Mouse (Mus musculus) urinary bladder, postnatal 14 days (tissue): ENCODE data around the gene Hoxd3.
A peak's percentile ranks its signal among the peaks of the same experiment; 100 is the strongest.

Experiments
- DNase-seq: peaks from one replicate; pipeline ENCODE4 v3.0.0; 2021; ENCODE audit warnings: low spot score

The Hoxd3 gene

GRCm38 (mm10) chr2:74679596-74679971 is 32.1 kb upstream of the Hoxd3 start:
- peak; percentile 16 for DNase-seq

- no peak for DNase-seq
Observed at GRCm38 (mm10) chr2:74679980-74680379, 31.7 kb upstream of the Hoxd3 start.

GRCm38 (mm10) chr2:74680561-74681398 is 30.9 kb upstream of the Hoxd3 start:
- no peak for DNase-seq

GRCm38 (mm10) chr2:74681594-74682531 is 29.9 kb upstream of the Hoxd3 start:
- DNase-seq, result peak; percentile 46

GRCm38 (mm10) chr2:74682796-74683195 is 28.9 kb upstream of the Hoxd3 start:
- no peak for DNase-seq

- DNase-seq, result no peak
Observed at GRCm38 (mm10) chr2:74683471-74683951, 28.2 kb upstream of the Hoxd3 start.

GRCm38 (mm10) chr2:74684106-74684505 is 27.6 kb upstream of the Hoxd3 start:
- DNase-seq, result no peak

GRCm38 (mm10) chr2:74685059-74685603 is 26.6 kb upstream of the Hoxd3 start:
- DNase-seq, result no peak

GRCm38 (mm10) chr2:74686301-74686987 is 25.3 kb upstream of the Hoxd3 start:
- DNase-seq, result peak; percentile 78

- DNase-seq, result no peak
Observed at GRCm38 (mm10) chr2:74686988-74687697, 24.6 kb upstream of the Hoxd3 start.

- DNase-seq, result no peak
Observed at GRCm38 (mm10) chr2:74687698-74688555, 23.8 kb upstream of the Hoxd3 start.

- DNase-seq, result no peak
Observed at GRCm38 (mm10) chr2:74688795-74689573, 22.7 kb upstream of the Hoxd3 start.

- DNase-seq, result no peak
Observed at GRCm38 (mm10) chr2:74689574-74690337, 22.0 kb upstream of the Hoxd3 start.

- no peak for DNase-seq
Observed at GRCm38 (mm10) chr2:74690338-74690716, 21.4 kb upstream of the Hoxd3 start.

- peak; percentile 83 for DNase-seq
Observed at GRCm38 (mm10) chr2:74691022-74691951, 20.4 kb upstream of the Hoxd3 start, which contains the start of gene Hoxd10. Hoxd10 (plus strand) TSS chr2:74691924.

- no peak for DNase-seq
Observed at GRCm38 (mm10) chr2:74691995-74692807, 19.5 kb upstream of the Hoxd3 start.
